Mouse (Mus musculus) neural tube, embryonic 11.5 days (tissue): ENCODE results near the gene Lrrc4c. TPM values are rescaled to one million over a fixed set of nuclear protein-coding genes. Genes with fewer than 3 reads are reported as not detected.

Experiments
- ATAC-seq: fragments of 200-750 bp; cut with Nextera tagmentation; 2 replicates; pipeline ENCODE4 v1.8.0; 2017; ENCODE audit warnings: moderate number of reproducible peaks, mild to moderate bottlenecking, moderate TSS enrichment, moderate library complexity; ENCODE audit not compliant: insufficient read depth, low FRiP score, low TSS enrichment
- DNase-seq: peaks from one replicate; pipeline ENCODE4 v3.0.0-alpha.2; 2015; ENCODE audit warnings: low spot score
- H3K27ac ChIP-seq: fragments of 300-500 bp; sonication (generic); 2 replicates; pipeline ENCODE4 v1.5.1; 2014; ENCODE audit warnings: low read depth, mild to moderate bottlenecking, low read length
- H3K27me3 ChIP-seq: fragments of 300-500 bp; sonication (generic); 2 replicates; pipeline ENCODE4 v1.6.1; 2014; ENCODE audit warnings: mild to moderate bottlenecking, low read length, mixed read lengths; ENCODE audit not compliant: control insufficient read depth, insufficient read depth
- H3K36me3 ChIP-seq: fragments of 300-500 bp; sonication (generic); 2 replicates; pipeline ENCODE4 v1.6.1; 2014; ENCODE audit warnings: mild to moderate bottlenecking, low read length, moderate library complexity, mixed read lengths; ENCODE audit not compliant: control insufficient read depth, insufficient read depth
- H3K4me1 ChIP-seq: fragments of 300-500 bp; sonication (generic); 2 replicates; pipeline ENCODE4 v1.6.1; 2014; ENCODE audit warnings: low read length, mixed read lengths; ENCODE audit not compliant: control insufficient read depth, insufficient read depth
- H3K4me2 ChIP-seq: fragments of 300-500 bp; sonication (generic); 2 replicates; pipeline ENCODE4 v1.6.1; 2014; ENCODE audit warnings: low read depth, mild to moderate bottlenecking, moderate library complexity
- H3K4me3 ChIP-seq: fragments of 300-500 bp; sonication (generic); 2 replicates; pipeline ENCODE4 v1.5.1; 2014; ENCODE audit warnings: low read depth, low read length
- H3K9ac ChIP-seq: fragments of 300-500 bp; sonication (generic); 2 replicates; pipeline ENCODE4 v1.6.1; 2014; ENCODE audit warnings: mild to moderate bottlenecking, low read length
- H3K9me3 ChIP-seq: fragments of 300-500 bp; sonication (generic); 2 replicates; pipeline ENCODE4 v1.6.1; 2016; ENCODE audit warnings: low read length; ENCODE audit not compliant: control insufficient read depth
- WGBS: fragments of 180-500 bp; shearing (Covaris S2); extraction: QIAGEN DNeasy Blood & Tissue Kit; methylation state at CpG from one replicate; pipeline ENCODE4 v1.1.7; 2014; 5-methylcytosine and 5-hydroxymethylcytosine counted together
- polyA plus RNA-seq: library from polyadenylated mRNA; unstranded; fragments of >200 nt; fragmentation: Nextera tagmentation; extraction: Ambion mirVana; gene quantifications from 2 replicates; pipeline ENCODE4 v1.2.1, GENCODE M21; 2014

The Lrrc4c gene
- polyA plus RNA-seq, 1 experiment from 2014 or later, result 4.5 TPM

DNA sequence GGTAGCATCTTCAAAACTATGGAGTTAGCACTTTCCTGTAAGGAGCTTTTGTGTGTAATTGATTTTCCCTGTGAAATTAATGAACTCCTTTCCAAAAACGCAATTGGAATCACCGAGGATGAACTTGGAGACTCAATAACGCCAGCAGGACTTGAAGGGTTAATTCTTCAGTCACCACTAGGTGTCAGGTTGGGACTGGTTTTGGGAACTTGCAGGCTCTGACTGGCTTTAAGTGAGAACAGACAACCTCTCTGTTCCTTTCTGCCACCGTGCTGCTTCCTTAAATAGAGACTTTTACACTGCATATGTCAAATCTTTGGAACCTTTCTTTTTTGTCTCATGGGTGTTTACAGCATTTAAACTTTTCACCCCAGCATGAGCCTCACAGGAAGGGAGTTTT, 267.7 kb downstream of the Lrrc4c start:
- Histone ChIP-seq H3K27me3 (no peaks in the 10 kb centered on the region), H3K9ac (no peak overlapping the region), H3K27ac (no peak overlapping the region), H3K9me3 (no peaks in the 10 kb centered on the region), H3K4me1 (no peaks in the 10 kb centered on the region), H3K4me3 (no peak overlapping the region), H3K4me2 (no peak overlapping the region), H3K36me3 (no peaks in the 10 kb centered on the region)
- DNase-seq (peak; percentile 59), ATAC-seq (peak; percentile 35)
- WGBS, result 8% methylated on average over 4 of the region's 4 CpGs

DNA sequence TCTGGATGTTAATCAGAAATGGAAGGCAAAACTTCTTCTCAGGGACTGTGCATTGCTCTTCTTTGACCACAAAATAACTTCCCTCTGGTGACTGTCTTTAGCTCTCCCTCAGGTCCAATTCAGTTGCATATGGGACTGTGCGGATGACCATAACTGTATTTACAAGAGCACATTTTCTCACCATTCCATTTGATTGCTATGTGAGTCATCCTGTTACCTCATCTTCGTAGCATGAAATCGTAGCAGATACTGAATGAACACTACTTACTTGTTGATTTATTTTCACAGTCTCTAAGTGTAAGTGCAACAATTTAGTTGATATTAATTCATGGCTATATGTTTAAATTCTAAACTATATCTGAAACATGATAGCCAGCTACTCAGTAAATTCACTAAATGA, 286.8 kb downstream of the Lrrc4c start:
- no peaks in the 10 kb centered on the region for H3K4me1 ChIP-seq
- no peak overlapping the region for H3K4me2 ChIP-seq
- no peak overlapping the region for H3K4me3 ChIP-seq
- no peak for ATAC-seq
- no peaks in the 10 kb centered on the region for H3K36me3 ChIP-seq
- 87% methylated on average over 3 of the region's 3 CpGs for WGBS
- no peak overlapping the region for H3K9ac ChIP-seq
- no peak for DNase-seq
- H3K27me3 ChIP-seq, result no peaks in the 10 kb centered on the region
- no peaks in the 10 kb centered on the region for H3K9me3 ChIP-seq
- no peak overlapping the region for H3K27ac ChIP-seq

- no peak for ATAC-seq
- no peak overlapping the region for H3K27ac ChIP-seq
- no peaks in the 10 kb centered on the region for H3K4me1 ChIP-seq
- DNase-seq, result no peak
- H3K36me3 ChIP-seq, result no peaks in the 10 kb centered on the region
- no peak overlapping the region for H3K9ac ChIP-seq
- 88% methylated on average over 1 of the region's 1 CpGs for WGBS
- H3K9me3 ChIP-seq, result no peaks in the 10 kb centered on the region
- H3K27me3 ChIP-seq, result no peaks in the 10 kb centered on the region
- H3K4me2 ChIP-seq, result no peak overlapping the region
- no peak overlapping the region for H3K4me3 ChIP-seq
Observed at GRCm38 (mm10) chr2:96614121-96614520, 296.2 kb downstream of the Lrrc4c start.

GRCm38 (mm10) chr2:96618691-96619205, 300.8 kb downstream of the Lrrc4c start:
- no peaks in the 10 kb centered on the region for H3K36me3 ChIP-seq
- H3K4me3 ChIP-seq, result no peak overlapping the region
- no peaks in the 10 kb centered on the region for H3K27me3 ChIP-seq
- H3K4me1 ChIP-seq, result no peaks in the 10 kb centered on the region
- DNase-seq, result no peak
- H3K27ac ChIP-seq, result no peak overlapping the region
- ATAC-seq, result no peak
- 76% methylated on average over 6 of the region's 6 CpGs for whole genome bisulfite sequencing
- no peak overlapping the region for H3K4me2 ChIP-seq
- no peaks in the 10 kb centered on the region for H3K9me3 ChIP-seq
- H3K9ac ChIP-seq, result no peak overlapping the region

DNA sequence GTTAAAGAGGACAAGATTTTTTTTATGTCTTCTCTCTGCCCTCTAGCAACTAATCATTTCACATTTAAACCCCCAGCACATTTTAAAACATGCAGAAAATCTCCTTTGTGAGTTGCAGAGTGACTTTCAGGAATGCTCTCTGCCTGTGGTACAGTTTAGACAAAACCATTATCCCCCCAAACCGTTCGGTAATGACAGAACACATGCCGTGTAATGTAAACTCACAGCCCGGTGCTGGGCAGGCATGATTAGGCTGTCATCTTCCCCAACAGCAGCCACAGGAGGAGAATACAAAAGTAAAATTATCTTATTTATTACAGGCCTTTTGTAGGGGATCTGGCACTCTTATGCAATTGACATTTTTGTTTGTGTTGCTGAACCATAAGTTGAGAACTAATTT, 349.1 kb downstream of the Lrrc4c start:
- Histone ChIP-seq H3K4me3 (no peak overlapping the region), H3K9me3 (no peaks in the 10 kb centered on the region), H3K9ac (no peak overlapping the region), H3K27me3 (no peaks in the 10 kb centered on the region), H3K36me3 (no peaks in the 10 kb centered on the region), H3K4me2 (no peak overlapping the region), H3K4me1 (no peaks in the 10 kb centered on the region), H3K27ac (no peak overlapping the region)
- DNase-seq (no peak), ATAC-seq (no peak)
- 63% methylated on average over 4 of the region's 4 CpGs for WGBS

GRCm38 (mm10) chr2:96681806-96682205, 363.8 kb downstream of the Lrrc4c start:
- Histone ChIP-seq H3K9me3 (no peaks in the 10 kb centered on the region), H3K4me2 (no peak overlapping the region), H3K36me3 (no peaks in the 10 kb centered on the region), H3K27me3 (no peaks in the 10 kb centered on the region), H3K27ac (no peak overlapping the region), H3K4me3 (no peak overlapping the region), H3K9ac (no peak overlapping the region), H3K4me1 (no peaks in the 10 kb centered on the region)
- DNase-seq (no peak), ATAC-seq (no peak)
- 86% methylated on average over 4 of the region's 4 CpGs for WGBS

DNA sequence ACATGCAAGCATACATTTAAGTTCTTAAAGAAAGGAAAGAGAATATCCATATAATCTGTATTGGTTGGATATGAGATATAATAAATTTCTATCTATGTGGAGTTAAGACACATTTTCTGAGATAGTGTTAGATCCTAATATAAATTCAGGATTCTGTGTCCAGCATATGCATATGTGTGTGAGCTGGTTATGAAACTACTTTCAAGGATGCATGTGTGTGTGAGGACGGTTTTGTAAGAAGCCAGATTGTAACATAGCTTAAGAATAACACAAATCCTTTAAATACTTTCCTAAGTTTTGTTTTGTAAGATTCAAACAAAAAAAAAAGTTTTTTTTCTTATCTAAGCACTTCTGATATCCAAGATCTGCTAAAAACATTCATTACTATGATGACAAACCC, 367.4 kb downstream of the Lrrc4c start:
- DNase-seq, result no peak
- Histone ChIP-seq H3K27me3 (no peaks in the 10 kb centered on the region), H3K4me1 (no peaks in the 10 kb centered on the region), H3K9me3 (no peaks in the 10 kb centered on the region), H3K4me2 (no peak overlapping the region), H3K27ac (no peak overlapping the region), H3K4me3 (no peak overlapping the region), H3K36me3 (no peaks in the 10 kb centered on the region), H3K9ac (no peak overlapping the region)
- no peak for ATAC-seq
- WGBS, result 85% methylated on average over 1 of the region's 1 CpGs

DNA sequence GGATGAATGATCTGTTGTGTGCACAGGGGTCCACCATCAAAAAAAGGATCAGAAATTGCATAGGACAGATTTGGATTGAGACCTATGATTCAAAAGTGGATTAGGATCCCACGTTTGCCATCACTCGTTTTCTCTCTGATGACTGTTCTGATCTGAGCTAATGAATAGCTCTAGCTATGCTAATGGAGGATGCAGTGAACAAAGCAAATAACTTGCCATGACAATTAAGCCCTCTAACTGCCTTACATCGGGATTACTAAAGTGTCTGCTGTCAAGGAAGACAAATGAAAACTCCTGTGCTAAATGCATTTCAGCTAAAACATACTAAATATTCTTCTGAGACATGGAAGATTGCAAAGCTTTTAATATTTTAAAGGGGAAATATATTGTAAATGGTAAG, 387.0 kb downstream of the Lrrc4c start:
- Histone ChIP-seq H3K4me2 (no peak overlapping the region), H3K36me3 (no peaks in the 10 kb centered on the region), H3K27ac (no peak overlapping the region), H3K4me3 (no peak overlapping the region), H3K27me3 (no peaks in the 10 kb centered on the region), H3K9me3 (no peaks in the 10 kb centered on the region), H3K4me1 (no peaks in the 10 kb centered on the region), H3K9ac (no peak overlapping the region)
- 24% methylated on average over 3 of the region's 3 CpGs for WGBS
- DNase-seq (no peak), ATAC-seq (no peak)

- no peaks in the 10 kb centered on the region for H3K27me3 ChIP-seq
- no peaks in the 10 kb centered on the region for H3K36me3 ChIP-seq
- WGBS, result 71% methylated on average over 4 of the region's 4 CpGs
- DNase-seq (peak; percentile 25), ATAC-seq (peak; percentile 45; the same call in 1 of the 2 replicates)
- no peaks in the 10 kb centered on the region for H3K9me3 ChIP-seq
- no peak overlapping the region for H3K4me3 ChIP-seq
- no peak overlapping the region for H3K4me2 ChIP-seq
- no peaks in the 10 kb centered on the region for H3K4me1 ChIP-seq
- no peak overlapping the region for H3K9ac ChIP-seq
- no peak overlapping the region for H3K27ac ChIP-seq
Observed at GRCm38 (mm10) chr2:96707772-96708350, 389.9 kb downstream of the Lrrc4c start.
